Mouse (Mus musculus) myocyte (in vitro differentiated cells): ENCODE data around the gene Foxs1.

ENCODE experiments used
- E2F4 ChIP-seq: IDR thresholded peaks from one replicate; pipeline ENCODE4 v1.6.1; 2011; ENCODE audit warnings: mild to moderate bottlenecking, control low read depth, moderate library complexity; ENCODE audit not compliant: insufficient read depth
- POLR2A ChIP-seq: IDR thresholded peaks from one replicate; pipeline ENCODE4 v1.6.1; 2011; ENCODE audit warnings: low read depth, mild to moderate bottlenecking, control low read depth, moderate library complexity; ENCODE audit not compliant: insufficient read length
- REST ChIP-seq: IDR thresholded peaks from one replicate; pipeline ENCODE4 v1.6.1; 2011; ENCODE audit warnings: mild to moderate bottlenecking, control low read depth, moderate library complexity; ENCODE audit not compliant: insufficient read depth, insufficient read length
- TCF12 ChIP-seq: IDR thresholded peaks from one replicate; pipeline ENCODE4 v1.6.1; 2011; ENCODE audit warnings: mild to moderate bottlenecking, control low read depth; ENCODE audit not compliant: poor library complexity, insufficient read depth, severe bottlenecking
- TCF3 ChIP-seq: IDR thresholded peaks from one replicate; pipeline ENCODE4 v1.6.1; 2011; ENCODE audit warnings: low read depth, control low read depth; ENCODE audit not compliant: insufficient read length
- USF1 ChIP-seq: IDR thresholded peaks from one replicate; pipeline ENCODE4 v1.6.1; 2011; ENCODE audit warnings: low read depth, mild to moderate bottlenecking, control low read depth, moderate library complexity

DNA sequence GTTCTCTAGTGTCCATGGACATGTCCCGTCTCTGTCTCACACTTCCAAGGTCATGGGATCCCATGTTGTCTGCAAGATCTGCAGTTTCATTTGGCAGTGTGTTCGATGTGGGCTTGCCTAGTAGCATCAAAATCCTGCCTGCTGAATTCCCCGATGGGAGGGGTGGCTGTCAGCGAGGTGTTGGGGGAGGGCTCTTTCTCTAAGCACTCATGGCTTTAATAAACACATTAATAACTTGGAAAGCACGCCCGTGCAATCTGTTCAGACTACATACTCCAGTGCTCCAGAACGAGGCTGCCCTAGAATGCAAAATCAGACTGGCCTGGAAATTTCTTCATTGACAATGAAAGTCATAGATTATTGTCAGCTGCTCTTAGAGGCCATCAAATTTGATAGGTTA lies 14.1 kb upstream of the Foxs1 start:
- TF ChIP-seq E2F4 (no peak), POLR2A (no peak), REST (no peak), TCF12 (no peak), TCF3 (no peak), USF1 (no peak)
